Mouse (Mus musculus) neural tube, embryonic 11.5 days (tissue): Measurements from ENCODE around the gene Acot7. TPM values are rescaled to one million over a fixed set of nuclear protein-coding genes. Genes with fewer than 3 reads are reported as not detected.

ENCODE experiments used
- ATAC-seq: fragments of 200-750 bp; cut with Nextera tagmentation; 2 replicates; pipeline ENCODE4 v1.8.0; 2017; ENCODE audit warnings: moderate number of reproducible peaks, mild to moderate bottlenecking, moderate TSS enrichment, moderate library complexity; ENCODE audit not compliant: insufficient read depth, low FRiP score, low TSS enrichment
- DNase-seq: peaks from one replicate; pipeline ENCODE4 v3.0.0-alpha.2; 2015; ENCODE audit warnings: low spot score
- H3K27ac ChIP-seq: fragments of 300-500 bp; sonication (generic); 2 replicates; pipeline ENCODE4 v1.5.1; 2014; ENCODE audit warnings: low read depth, mild to moderate bottlenecking, low read length
- H3K27me3 ChIP-seq: fragments of 300-500 bp; sonication (generic); 2 replicates; pipeline ENCODE4 v1.6.1; 2014; ENCODE audit warnings: mild to moderate bottlenecking, low read length, mixed read lengths; ENCODE audit not compliant: control insufficient read depth, insufficient read depth
- H3K36me3 ChIP-seq: fragments of 300-500 bp; sonication (generic); 2 replicates; pipeline ENCODE4 v1.6.1; 2014; ENCODE audit warnings: mild to moderate bottlenecking, low read length, moderate library complexity, mixed read lengths; ENCODE audit not compliant: control insufficient read depth, insufficient read depth
- H3K4me1 ChIP-seq: fragments of 300-500 bp; sonication (generic); 2 replicates; pipeline ENCODE4 v1.6.1; 2014; ENCODE audit warnings: low read length, mixed read lengths; ENCODE audit not compliant: control insufficient read depth, insufficient read depth
- H3K4me2 ChIP-seq: fragments of 300-500 bp; sonication (generic); 2 replicates; pipeline ENCODE4 v1.6.1; 2014; ENCODE audit warnings: low read depth, mild to moderate bottlenecking, moderate library complexity
- H3K4me3 ChIP-seq: fragments of 300-500 bp; sonication (generic); 2 replicates; pipeline ENCODE4 v1.5.1; 2014; ENCODE audit warnings: low read depth, low read length
- H3K9ac ChIP-seq: fragments of 300-500 bp; sonication (generic); 2 replicates; pipeline ENCODE4 v1.6.1; 2014; ENCODE audit warnings: mild to moderate bottlenecking, low read length
- H3K9me3 ChIP-seq: fragments of 300-500 bp; sonication (generic); 2 replicates; pipeline ENCODE4 v1.6.1; 2016; ENCODE audit warnings: low read length; ENCODE audit not compliant: control insufficient read depth
- WGBS: fragments of 180-500 bp; shearing (Covaris S2); extraction: QIAGEN DNeasy Blood & Tissue Kit; methylation state at CpG from one replicate; pipeline ENCODE4 v1.1.7; 2014; 5-methylcytosine and 5-hydroxymethylcytosine counted together
- polyA plus RNA-seq: library from polyadenylated mRNA; unstranded; fragments of >200 nt; fragmentation: Nextera tagmentation; extraction: Ambion mirVana; gene quantifications from 2 replicates; pipeline ENCODE4 v1.2.1, GENCODE M21; 2014

Gene Acot7
- polyA plus RNA-seq, 1 experiment from 2014 or later = 173 TPM

DNA sequence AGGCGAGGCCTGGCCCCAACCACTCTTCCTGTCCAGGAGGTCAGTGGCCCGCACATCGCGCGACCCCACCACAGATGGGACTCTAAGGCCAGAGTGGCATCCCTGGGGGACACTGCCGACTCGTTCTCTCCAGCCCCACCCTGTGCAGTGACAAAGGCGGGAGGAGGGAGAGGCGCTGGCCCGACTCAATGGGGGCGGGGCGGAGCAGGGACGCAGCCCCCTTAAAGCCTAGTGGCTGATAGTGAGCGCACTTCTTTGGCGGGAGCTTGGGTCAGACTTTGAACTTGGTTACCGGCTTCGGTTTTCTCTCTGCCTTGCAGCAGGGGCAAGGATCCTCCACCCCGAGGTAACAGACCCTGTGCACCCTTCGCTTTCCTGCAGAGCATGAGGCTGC, 18.7 kb upstream of the Acot7 start:
- DNase-seq (no peak), ATAC-seq (no peak)
- H3K4me1 ChIP-seq = peaks cover 9% of the 10 kb centered on the region; the same call in 1 of the 2 replicates
- H3K27ac ChIP-seq = no peak overlapping the region
- peaks cover 49% of the 10 kb centered on the region for H3K27me3 ChIP-seq
- no peaks in the 10 kb centered on the region for H3K36me3 ChIP-seq
- H3K4me2 ChIP-seq = 0 out of 2 replicates have a peak overlapping the region, but pooled peaks have one; percentile 10
- 2% methylated on average over 19 of the region's 19 CpGs for WGBS
- H3K4me3 ChIP-seq = 0 out of 2 replicates have a peak overlapping the region, but pooled peaks have one; percentile 6
- H3K9me3 ChIP-seq = no peaks in the 10 kb centered on the region
- no peak overlapping the region for H3K9ac ChIP-seq

DNA sequence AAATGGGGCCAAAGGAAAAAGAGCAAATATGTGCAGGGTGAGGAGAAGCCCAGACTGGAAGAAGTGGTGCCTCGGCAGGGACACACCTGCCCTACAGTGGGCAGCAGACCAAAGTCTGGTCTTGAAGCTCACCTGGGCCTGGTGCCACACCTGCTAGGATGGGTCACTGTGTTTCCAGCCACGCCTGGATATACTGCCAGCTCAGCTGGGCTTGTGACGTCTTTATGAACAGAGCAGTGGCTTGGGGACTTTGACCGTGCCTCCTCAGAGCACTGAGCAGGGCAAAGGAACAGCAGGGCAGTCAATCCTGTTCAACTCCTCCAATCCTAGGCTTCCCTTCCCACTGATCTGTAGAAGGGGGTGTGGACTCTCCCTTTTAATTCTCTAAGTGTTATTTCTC, 17.2 kb upstream of the Acot7 start:
- Histone ChIP-seq H3K4me2 (no peak overlapping the region), H3K4me1 (peaks cover 9% of the 10 kb centered on the region; the same call in 1 of the 2 replicates), H3K4me3 (no peak overlapping the region), H3K27me3 (peaks cover 49% of the 10 kb centered on the region), H3K9ac (no peak overlapping the region), H3K27ac (no peak overlapping the region), H3K36me3 (no peaks in the 10 kb centered on the region), H3K9me3 (no peaks in the 10 kb centered on the region)
- WGBS = 40% methylated on average over 4 of the region's 4 CpGs
- DNase-seq = no peak
- no peak for ATAC-seq

DNA sequence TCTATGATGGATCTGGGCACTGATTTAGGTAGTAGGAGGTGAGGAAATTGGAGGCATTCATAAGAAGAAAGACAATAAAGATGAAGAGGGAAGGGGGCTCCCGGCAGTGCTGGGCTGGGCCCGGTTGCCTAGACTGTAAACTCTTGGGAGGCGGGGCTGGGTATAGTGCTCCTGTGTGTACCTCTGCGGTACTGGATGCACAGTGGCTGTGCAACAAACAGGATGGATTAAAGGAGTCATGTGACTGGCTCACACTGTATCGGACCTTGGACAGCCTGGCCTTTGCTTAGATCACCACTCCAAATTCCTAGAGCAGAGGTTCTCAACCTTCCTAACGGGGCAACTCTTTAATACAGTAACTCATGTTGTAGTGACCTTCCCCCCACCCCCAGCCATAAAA, 16.3 kb upstream of the Acot7 start:
- no peak overlapping the region for H3K9ac ChIP-seq
- peaks cover 9% of the 10 kb centered on the region; the same call in 1 of the 2 replicates for H3K4me1 ChIP-seq
- H3K27me3 ChIP-seq = peaks cover 49% of the 10 kb centered on the region
- H3K4me3 ChIP-seq = no peak overlapping the region
- DNase-seq = no peak
- H3K27ac ChIP-seq = no peak overlapping the region
- H3K9me3 ChIP-seq = no peaks in the 10 kb centered on the region
- no peak overlapping the region for H3K4me2 ChIP-seq
- no peaks in the 10 kb centered on the region for H3K36me3 ChIP-seq
- ATAC-seq = no peak
- 72% methylated on average over 6 of the region's 6 CpGs for WGBS

DNA sequence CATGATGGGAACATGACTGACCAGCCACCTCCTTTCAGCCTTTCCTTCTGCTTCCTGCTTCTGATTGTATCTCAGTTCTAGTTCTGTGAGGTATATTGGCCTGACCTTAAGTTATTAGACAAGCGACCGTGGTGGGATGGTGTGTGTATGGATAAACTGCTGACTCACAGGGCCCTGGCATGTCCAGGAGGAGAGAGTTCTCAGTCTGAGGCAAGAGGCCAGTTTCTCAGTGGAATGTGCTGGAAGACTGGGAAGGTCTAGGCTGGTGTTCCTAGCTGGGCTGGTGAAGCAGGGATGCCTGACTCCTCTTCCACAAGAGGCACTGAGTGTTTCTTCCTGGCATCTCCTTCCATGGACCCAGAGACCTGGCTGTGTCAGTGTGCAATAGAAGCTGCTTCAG, 15.2 kb upstream of the Acot7 start:
- no peak overlapping the region for H3K4me2 ChIP-seq
- no peak overlapping the region for H3K27ac ChIP-seq
- no peak for ATAC-seq
- no peak overlapping the region for H3K9ac ChIP-seq
- WGBS = 88% methylated on average over 2 of the region's 2 CpGs
- H3K9me3 ChIP-seq = no peaks in the 10 kb centered on the region
- H3K4me3 ChIP-seq = no peak overlapping the region
- H3K36me3 ChIP-seq = no peaks in the 10 kb centered on the region
- peaks cover 41% of the 10 kb centered on the region for H3K27me3 ChIP-seq
- DNase-seq = no peak
- peaks cover 9% of the 10 kb centered on the region; the same call in 1 of the 2 replicates for H3K4me1 ChIP-seq

DNA sequence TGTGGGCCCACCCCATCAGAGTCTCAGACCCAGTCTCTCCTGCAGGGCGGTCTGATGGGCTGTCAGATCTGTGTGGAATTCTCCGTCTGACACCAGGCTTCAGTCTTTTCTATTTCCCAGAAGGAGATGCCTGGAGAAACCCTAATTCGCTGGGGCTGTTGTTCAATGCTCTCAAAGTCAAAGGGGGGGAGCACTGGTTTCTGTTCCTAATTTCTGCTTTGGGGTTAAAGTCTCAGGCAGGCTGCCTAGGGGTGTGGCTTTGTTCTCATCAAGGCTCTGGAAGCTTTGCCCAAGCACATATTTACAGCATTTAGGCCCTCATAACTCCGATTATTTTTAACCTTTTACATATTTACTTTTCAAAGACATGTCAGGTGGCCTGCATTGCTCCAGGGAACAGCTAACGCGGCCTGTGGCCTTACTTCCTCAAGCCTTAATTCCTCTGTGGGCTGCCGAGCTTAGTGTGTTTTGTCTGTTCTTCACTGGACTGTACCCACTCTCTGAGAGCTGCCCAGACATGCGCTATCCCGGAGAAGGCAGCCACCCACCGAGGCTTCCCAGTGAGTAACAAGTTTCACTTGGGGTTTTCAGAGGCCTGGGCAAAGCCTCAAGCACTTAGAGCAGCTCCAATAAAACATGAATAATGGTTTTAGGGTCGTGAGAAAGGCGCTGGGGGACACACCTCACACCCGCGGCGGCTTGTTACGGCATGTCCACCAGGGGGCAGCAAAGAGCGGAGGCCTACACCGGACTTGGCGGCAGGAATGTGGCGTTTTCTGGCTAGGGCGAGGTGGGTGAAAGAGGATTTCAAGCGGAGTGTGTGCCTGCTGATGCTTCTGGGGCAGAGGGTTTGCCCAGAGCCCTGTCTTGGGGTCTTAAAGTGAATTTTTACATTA, 12.7 kb upstream of the Acot7 start:
- Histone ChIP-seq H3K27ac (no peak overlapping the region), H3K4me1 (no peaks in the 10 kb centered on the region), H3K36me3 (no peaks in the 10 kb centered on the region), H3K4me2 (no peak overlapping the region), H3K27me3 (peaks cover 16% of the 10 kb centered on the region), H3K9ac (no peak overlapping the region), H3K9me3 (no peaks in the 10 kb centered on the region), H3K4me3 (no peak overlapping the region)
- ATAC-seq (no peak), DNase-seq (peak; percentile 76)
- WGBS = 26% methylated on average over 22 of the region's 22 CpGs

DNA sequence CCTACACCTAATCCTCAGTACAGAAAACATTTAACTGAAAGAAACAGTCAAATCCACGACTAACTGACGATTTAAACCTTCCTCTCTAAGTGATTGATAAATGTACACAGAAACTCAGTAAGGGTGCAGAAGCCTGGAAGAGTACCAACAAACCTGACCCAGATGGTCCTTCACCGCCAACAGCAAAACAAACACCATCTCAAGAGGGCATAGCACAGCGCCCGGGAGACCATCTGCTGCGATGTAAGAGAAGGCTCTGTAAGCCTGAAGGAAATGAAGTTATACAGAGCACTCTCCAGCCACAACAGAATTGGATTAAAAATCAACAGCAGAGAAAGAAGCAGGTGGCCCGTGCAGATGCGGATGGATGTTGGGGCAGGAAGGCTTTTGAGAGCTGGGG, 9.9 kb upstream of the Acot7 start:
- Histone ChIP-seq H3K9me3 (no peaks in the 10 kb centered on the region), H3K27ac (no peak overlapping the region), H3K4me1 (no peaks in the 10 kb centered on the region), H3K4me2 (no peak overlapping the region), H3K4me3 (no peak overlapping the region), H3K27me3 (no peaks in the 10 kb centered on the region), H3K36me3 (no peaks in the 10 kb centered on the region), H3K9ac (no peak overlapping the region)
- ATAC-seq (no peak), DNase-seq (no peak)
- 64% methylated on average over 8 of the region's 8 CpGs for WGBS

DNA sequence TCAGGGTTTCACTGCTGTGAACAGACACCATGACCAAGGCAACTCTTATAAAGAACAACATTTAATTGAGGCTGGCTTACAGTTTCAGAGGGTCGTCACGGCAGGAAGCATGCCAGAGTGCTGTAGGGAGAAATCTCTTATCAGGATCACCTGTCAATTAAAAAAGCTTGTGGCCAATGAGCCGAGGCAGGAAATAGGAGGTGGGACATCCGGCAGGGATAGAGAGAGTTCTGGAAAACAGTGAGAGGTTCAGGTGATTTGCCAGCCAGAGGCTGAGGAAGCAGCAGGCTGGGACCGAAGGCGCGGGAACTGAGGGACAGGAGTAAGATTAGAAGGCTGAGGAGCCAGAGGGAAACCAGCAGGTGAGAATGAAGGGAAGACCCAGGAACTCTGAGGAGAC, 8.8 kb upstream of the Acot7 start:
- ATAC-seq = no peak
- H3K27ac ChIP-seq = no peak overlapping the region
- no peak overlapping the region for H3K4me3 ChIP-seq
- no peaks in the 10 kb centered on the region for H3K4me1 ChIP-seq
- no peak overlapping the region for H3K9ac ChIP-seq
- no peaks in the 10 kb centered on the region for H3K9me3 ChIP-seq
- H3K4me2 ChIP-seq = no peak overlapping the region
- no peak for DNase-seq
- WGBS = 86% methylated on average over 7 of the region's 7 CpGs
- no peaks in the 10 kb centered on the region for H3K36me3 ChIP-seq
- no peaks in the 10 kb centered on the region for H3K27me3 ChIP-seq

DNA sequence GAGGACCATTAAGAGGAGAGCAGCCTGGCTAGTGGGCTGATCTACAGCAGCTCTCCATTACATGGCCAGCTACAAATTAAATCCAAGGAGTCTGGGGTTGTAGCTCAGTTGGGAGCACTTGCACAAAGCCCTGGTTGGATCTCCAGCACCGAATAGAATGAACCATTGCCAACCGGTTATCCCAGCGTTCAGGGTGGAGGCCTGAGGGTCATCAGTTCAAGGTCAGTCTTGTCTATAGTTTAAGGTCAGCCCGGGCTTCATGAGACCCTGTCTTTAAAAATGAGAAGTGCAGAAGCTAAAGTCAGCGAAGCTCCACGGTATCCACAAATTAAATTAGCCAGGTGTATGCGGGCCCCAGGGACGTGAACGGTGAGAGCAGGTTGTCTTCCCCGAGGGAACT, 7.6 kb upstream of the Acot7 start:
- no peak overlapping the region for H3K4me2 ChIP-seq
- no peaks in the 10 kb centered on the region for H3K27me3 ChIP-seq
- DNase-seq (no peak), ATAC-seq (no peak)
- H3K4me3 ChIP-seq = no peak overlapping the region
- H3K9ac ChIP-seq = no peak overlapping the region
- no peaks in the 10 kb centered on the region for H3K36me3 ChIP-seq
- 82% methylated on average over 10 of the region's 10 CpGs for WGBS
- H3K27ac ChIP-seq = no peak overlapping the region
- H3K4me1 ChIP-seq = no peaks in the 10 kb centered on the region
- H3K9me3 ChIP-seq = no peaks in the 10 kb centered on the region

DNA sequence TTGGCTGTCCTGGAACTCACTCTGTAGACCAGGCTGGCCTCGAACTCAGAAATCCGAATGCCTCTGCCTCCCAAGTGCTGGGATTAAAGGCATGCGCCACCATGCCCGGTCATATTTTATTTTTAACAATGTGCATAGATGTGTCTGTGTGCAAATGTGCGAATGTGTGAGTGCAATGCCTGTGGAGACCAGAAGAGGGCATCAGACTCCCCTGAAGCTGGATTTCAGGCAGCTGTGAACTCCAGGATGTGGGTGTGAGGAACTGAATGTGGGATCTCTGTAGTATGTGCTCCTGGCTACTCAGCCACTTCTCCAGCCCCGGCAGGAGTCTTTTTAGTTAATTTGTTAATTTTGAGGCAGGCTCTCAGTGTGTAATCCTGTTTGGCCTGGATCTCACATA, 6.4 kb upstream of the Acot7 start:
- Histone ChIP-seq H3K4me2 (no peak overlapping the region), H3K9me3 (no peaks in the 10 kb centered on the region), H3K9ac (no peak overlapping the region), H3K27ac (no peak overlapping the region), H3K27me3 (no peaks in the 10 kb centered on the region), H3K4me1 (no peaks in the 10 kb centered on the region), H3K4me3 (no peak overlapping the region), H3K36me3 (no peaks in the 10 kb centered on the region)
- WGBS = 80% methylated on average over 6 of the region's 6 CpGs
- DNase-seq = no peak
- ATAC-seq = no peak
